Mouse (Mus musculus) embryonic stem cell, embryonic (primary cell): ENCODE results near the gene C77080.

Experiments
- CTCF ChIA-PET, 4 experiments: fragments of 300-600 bp in 2 of 4; fragments of 350-600 bp in 2 of 4; sonication (Branson Sonifier 250); formaldehyde crosslinking; loops; one replicate each; lab custom pipeline; 2022; ENCODE audit warnings: inconsistent platforms in 2 of 4; lab: Charles Lee
- POLR2A ChIA-PET, 4 experiments: fragments of 300-600 bp in 2 of 4; fragments of 350-600 bp in 2 of 4; sonication (Branson Sonifier 250); formaldehyde crosslinking; loops; one replicate each; lab custom pipeline; 2022; ENCODE audit warnings: antibody characterized with exemption in 4 of 4, inconsistent platforms in 1 of 4; lab: Charles Lee

C77080 gene

DNA sequence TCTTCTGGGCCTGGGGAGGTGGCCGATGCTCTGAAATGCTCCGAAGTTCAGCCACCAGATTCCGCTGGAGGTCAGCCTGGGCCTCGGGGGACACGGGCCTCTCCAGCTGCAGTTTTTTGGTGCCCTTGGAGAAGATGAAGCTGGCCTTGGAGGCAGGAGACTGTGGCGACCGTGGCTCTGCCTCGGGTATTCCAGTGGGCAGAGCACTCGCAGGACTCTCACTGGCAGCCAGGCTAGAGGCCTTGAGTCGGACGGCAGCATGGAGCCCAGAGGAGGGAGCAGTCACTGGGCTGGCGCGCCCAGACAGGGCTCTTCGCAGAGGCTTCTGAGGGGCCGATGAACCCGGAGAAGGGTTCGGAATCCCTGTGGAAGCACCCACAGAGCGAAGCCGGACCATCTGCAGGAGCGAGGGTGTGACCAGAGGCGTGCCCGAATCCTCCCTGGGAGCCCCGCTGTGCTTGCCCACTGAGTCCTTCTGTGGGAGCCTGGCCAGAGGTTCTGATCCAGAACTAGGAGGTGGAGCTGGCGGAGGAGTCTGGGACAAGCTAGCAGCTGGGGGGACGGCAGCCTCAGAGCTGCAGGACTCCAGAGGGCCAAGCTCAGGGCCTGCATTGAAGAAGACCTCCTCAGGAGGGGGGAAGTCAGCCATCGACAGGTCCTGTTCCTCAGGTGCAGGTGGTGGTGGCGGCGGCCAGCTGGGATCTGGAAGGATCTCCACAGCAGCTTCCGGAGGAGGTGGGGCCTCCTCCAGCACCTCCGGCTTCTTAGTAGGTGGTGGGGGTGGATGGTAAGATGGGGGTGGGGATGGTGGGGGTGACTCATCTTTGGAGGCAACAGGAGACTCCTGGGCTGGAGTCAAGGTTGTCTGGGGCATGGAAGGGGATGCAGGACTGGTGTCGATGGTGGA is 38.9 kb downstream of the C77080 start:
- ChIA-PET POLR2A (interaction anchor here (0.5 to 59.8 kb wide), 36 partner anchors 1 to 1916 kb away, joined by 3 to 2422 read pairs (median 4); partner anchors contain the start of genes C77080 (in 2 of the 4), Bsdc1 (in 1 of the 4), S100pbp (in 1 of the 4) and Yars (in 1 of the 4)), CTCF (interaction anchor here (0.6 to 3.0 kb wide), 19 partner anchors 9 to 172 kb away, joined by 3 to 26 read pairs (median 4); partner anchors contain the start of gene C77080 (in 1 of the 4))

DNA sequence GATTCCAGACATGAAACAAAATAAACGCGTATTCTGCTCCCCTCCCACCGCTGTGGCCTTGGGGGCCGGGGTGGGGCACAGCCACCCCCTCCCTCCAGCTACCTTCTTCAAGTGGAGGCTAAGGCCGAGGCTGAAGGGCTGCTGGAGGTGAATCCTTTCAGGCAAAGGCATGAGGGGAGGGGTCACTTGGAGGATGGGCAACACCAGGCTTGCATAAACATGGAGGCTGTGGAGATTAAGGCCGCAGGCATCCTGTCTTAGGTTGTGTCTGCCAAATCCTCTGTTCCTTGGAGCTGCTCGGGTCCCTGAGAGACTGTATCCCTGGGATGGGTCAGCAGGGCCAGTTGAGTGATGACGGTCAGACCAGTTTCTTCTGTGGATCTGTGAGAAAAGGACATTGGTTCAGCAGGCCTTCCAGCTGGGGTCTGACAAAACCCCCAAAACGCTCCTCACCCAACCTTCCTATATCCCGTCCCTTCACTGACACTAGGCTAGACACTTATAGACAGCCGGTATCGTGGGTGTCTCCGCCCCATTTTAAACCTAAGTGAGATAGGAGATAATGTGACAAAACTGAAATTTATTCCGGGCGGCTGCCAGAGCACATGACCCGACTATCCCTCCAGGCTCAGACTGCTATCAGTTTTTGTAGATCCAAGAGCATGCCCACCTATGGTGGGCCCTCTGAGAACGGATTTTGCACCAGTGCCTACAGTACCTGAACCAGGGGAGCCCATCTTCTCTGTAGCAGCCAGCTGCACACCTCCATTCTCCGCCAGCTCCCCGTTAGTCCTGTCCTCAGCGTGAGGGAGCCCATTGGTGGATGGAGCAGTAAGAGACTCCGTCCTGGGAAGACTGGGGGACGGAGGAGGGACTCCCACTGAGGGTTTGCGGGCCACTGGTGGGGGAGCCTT is 39.9 kb downstream of the C77080 start:
- ChIA-PET CTCF (interaction anchor here in 3 of 4 experiments (0.5 to 3.5 kb wide), 6 partner anchors 10 to 58 kb away, joined by 3 to 26 read pairs (median 7); no protein-coding TSS in a partner anchor), POLR2A (interaction anchor here (0.7 to 59.8 kb wide), 22 partner anchors 0 to 387 kb away, joined by 3 to 2422 read pairs (median 6); partner anchors contain the start of genes C77080 (in 2 of the 4), Bsdc1 (in 1 of the 4), S100pbp (in 1 of the 4) and Yars (in 1 of the 4))

DNA sequence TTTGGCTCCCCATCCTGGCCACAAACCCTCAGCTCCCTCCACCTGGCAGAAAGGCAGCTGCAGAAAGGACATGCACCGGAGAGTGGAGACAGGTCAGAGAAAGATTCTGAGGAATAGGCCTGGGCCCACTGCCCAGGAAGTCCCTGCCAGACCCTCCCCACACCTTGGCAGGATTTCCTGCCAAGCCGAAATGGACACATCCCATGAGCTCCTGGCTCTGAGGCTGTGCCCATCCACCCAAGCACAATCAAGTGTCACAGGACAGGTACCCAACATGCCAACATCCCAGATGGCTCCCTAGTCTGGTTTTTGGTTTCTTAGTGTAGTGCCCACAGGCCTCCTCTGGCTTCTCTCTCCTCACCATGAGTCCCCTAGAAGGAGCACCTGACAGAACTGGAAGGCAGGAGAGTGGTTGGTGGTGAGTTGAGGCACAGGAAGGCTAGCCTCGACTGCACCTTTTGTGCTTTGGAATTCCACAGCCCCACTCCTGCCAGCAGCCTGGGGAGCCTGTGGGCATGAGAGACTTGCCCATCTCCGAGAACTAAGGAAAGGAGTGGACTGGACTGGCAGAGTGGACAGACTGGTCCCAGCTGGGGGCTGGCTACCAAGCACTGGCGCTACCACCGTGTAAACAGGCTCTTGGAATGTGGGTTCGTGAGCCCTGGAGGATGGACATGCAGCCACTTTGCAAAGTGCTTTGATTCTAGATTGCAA is 40.7 kb downstream of the C77080 start:
- POLR2A ChIA-PET = interaction anchor here (0.7 to 59.8 kb wide), 34 partner anchors 1 to 388 kb away, joined by 3 to 2422 read pairs (median 6); partner anchors contain the start of genes C77080 (in 2 of the 4), S100pbp (in 2 of the 4), Yars (in 2 of the 4) and Rnf19b (in 1 of the 4)
- CTCF ChIA-PET = interaction anchor here in 3 of 4 experiments (0.6 to 4.6 kb wide), 7 partner anchors 10 to 527 kb away, joined by 3 to 35 read pairs (median 4); no protein-coding TSS in a partner anchor

DNA sequence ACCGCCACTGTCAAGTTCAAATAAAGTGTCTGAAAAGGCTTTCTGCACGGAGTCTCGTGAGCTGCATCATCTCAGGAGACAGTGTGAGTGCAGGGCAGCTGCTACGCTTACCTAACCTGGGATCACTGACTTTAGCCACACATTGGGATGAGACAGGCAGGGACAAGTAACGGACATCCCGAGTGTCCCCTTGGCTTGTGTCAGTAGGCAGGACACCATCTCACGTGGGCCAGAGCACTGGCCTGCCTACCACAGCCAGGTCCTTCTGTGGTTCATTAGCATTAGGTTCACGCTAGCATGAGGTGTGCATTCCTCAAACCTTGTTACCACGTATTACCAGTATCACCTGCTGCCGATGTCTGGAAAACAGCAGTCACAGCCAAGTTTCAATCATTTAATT is 42.0 kb downstream of the C77080 start:
- CTCF ChIA-PET = interaction anchor here in 2 of 4 experiments (1.3 to 4.6 kb wide), 6 partner anchors 12 to 57 kb away, joined by 3 to 35 read pairs (median 6); partner anchors contain the start of gene C77080 (in 1 of the 2)
- POLR2A ChIA-PET = interaction anchor here (0.5 to 59.8 kb wide), 41 partner anchors 2 to 390 kb away, joined by 3 to 2422 read pairs (median 6); partner anchors contain the start of genes C77080 (in 2 of the 4), S100pbp (in 2 of the 4), Yars (in 2 of the 4) and Rnf19b (in 1 of the 4)

DNA sequence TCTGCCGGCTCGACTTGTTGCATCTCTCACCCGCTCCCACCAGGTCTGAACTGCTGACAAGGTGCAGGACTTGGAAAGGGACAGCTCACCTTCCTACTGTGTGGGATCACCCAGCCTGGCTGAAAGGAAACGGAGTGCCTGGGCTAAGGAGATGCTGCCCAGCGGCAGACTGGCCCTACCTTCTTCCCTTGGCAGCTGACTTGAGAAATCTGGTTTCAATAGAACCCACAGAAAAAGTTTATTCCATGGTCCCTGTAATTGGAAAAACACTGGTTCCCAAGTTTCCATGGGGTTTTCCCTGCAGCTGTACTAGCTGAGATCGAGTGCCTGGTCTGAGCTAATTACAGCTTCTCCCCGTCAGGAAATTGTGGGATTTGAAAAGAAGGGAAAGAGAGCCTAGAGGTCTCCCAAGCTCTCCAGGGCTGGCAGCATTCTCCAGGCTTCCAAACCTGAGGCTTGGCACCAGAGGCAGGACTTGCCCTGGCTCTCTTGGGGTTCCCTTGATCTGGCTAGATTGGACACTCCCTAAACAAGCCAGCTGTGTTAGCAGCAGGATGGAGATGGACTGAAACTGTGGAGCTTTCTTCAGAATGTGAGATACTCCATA is 42.5 kb downstream of the C77080 start:
- CTCF ChIA-PET = interaction anchor here (0.5 to 4.6 kb wide), 8 partner anchors 13 to 58 kb away, joined by 3 to 35 read pairs (median 4); partner anchors contain the start of gene C77080 (in 1 of the 4)
- POLR2A ChIA-PET = interaction anchor here (0.5 to 59.8 kb wide), 31 partner anchors 2 to 240 kb away, joined by 3 to 2422 read pairs (median 6); partner anchors contain the start of genes C77080 (in 2 of the 4), Rnf19b (in 1 of the 4), S100pbp (in 1 of the 4) and Sync (in 1 of the 4)

DNA sequence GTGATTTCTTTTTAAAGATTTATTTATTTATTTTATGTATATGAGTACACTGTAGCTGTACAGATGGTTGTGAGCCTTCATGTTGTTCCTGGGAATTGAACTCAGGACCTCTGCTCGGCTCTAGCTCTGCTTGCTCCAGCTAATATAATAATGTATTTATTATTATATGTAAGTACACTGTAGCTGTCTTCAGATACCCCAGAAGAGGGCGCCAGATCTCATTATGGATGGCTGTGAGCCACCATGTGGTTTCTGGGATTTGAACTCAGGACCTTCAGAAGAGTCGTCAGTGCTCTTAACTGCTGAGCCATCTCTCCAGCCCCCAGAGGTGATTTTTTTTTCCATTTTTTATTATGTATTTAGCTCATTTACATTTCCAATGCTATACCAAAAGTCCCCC is 48.7 kb downstream of the C77080 start:
- CTCF ChIA-PET = interaction anchor here (0.6 to 5.5 kb wide), 13 partner anchors 11 to 351 kb away, joined by 3 to 45 read pairs (median 4); no protein-coding TSS in a partner anchor
- POLR2A ChIA-PET = interaction anchor here in 3 of 4 experiments (0.7 to 59.8 kb wide), 6 partner anchors 9 to 63 kb away, joined by 3 to 2422 read pairs (median 32); partner anchors contain the start of gene C77080 (in 2 of the 3)

DNA sequence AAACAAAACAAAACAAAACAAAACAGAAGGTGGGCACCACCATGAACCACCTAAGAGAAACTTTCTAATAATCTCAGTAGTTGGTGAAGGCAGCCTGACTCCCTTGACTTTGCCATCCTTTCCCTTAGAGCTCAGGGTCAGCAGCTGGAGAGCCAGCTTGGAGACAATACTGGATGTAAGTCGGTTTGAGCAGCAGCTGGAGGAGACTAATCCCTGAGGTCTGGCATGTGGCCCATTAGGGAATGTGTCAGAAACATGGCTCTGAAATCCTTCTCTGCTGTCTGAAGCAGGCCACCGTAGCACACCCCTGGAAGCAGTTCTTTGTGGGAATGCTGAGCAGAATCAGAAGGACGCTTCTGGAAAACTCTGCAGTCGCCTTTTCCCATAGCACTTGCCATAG is 49.7 kb downstream of the C77080 start:
- POLR2A ChIA-PET = interaction anchor here in 3 of 4 experiments (0.7 to 59.8 kb wide), 9 partner anchors 8 to 244 kb away, joined by 5 to 2422 read pairs (median 7); partner anchors contain the start of genes C77080 (in 2 of the 3), S100pbp (in 1 of the 3) and Yars (in 1 of the 3)
- CTCF ChIA-PET = interaction anchor here in 2 of 4 experiments (0.8 to 5.5 kb wide), 4 partner anchors 15 to 352 kb away, joined by 3 to 45 read pairs (median 14); no protein-coding TSS in a partner anchor

DNA sequence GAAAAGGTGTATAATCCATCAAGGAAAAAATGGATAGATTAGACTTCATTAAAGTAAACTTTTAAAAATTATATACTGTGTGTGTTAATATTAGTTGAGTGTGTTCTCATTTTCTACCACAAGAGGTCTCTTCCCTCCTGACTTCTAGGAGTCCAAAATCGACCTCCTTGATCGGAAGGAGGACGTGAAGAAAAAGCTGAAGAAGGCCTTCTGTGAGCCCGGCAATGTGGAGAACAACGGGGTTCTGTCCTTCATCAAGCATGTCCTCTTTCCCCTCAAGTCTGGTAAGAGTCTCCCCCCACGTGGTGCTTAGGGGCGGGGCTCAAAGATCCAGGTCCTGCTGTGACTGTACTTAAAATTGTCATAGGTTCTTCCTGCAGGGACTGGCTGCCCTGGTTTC is 51.7 kb downstream of the C77080 start:
- ChIA-PET POLR2A (interaction anchor here (0.6 to 59.8 kb wide), 17 partner anchors 9 to 243 kb away, joined by 3 to 2422 read pairs (median 5); partner anchors contain the start of genes C77080 (in 2 of the 4), S100pbp (in 2 of the 4) and Yars (in 2 of the 4)), CTCF (interaction anchor here (0.6 to 5.5 kb wide), 12 partner anchors 13 to 131 kb away, joined by 3 to 45 read pairs (median 5); partner anchors contain the start of genes S100pbp (in 1 of the 4) and Yars (in 1 of the 4))

DNA sequence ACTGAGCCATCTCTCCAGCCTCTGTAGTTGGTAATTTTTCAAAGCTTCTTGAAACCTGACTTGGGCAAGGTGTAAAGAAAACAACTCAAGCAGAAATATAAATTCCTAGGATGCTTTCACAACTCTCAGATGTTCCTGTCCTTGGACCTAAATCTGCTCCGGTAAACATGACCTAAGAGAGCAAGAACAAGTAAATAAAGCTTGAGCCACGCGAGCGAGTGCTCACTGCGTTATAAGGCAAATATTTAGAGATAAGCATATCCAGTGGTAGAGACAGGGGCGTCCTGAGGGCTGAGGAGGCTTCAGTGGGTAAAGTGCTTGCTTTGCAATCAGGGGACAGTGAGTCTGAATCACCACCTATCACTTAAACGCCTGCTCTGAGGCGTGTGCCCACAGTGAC is 54.4 kb downstream of the C77080 start:
- POLR2A ChIA-PET = interaction anchor here in 3 of 4 experiments (1.0 to 59.8 kb wide), 11 partner anchors 8 to 46 kb away, joined by 3 to 2422 read pairs (median 11); partner anchors contain the start of genes C77080 (in 2 of the 3), S100pbp (in 2 of the 3) and Yars (in 2 of the 3)
- CTCF ChIA-PET = interaction anchor here in 2 of 4 experiments (1.0 to 1.4 kb wide), 5 partner anchors 8 to 70 kb away, joined by 3 read pairs; no protein-coding TSS in a partner anchor

DNA sequence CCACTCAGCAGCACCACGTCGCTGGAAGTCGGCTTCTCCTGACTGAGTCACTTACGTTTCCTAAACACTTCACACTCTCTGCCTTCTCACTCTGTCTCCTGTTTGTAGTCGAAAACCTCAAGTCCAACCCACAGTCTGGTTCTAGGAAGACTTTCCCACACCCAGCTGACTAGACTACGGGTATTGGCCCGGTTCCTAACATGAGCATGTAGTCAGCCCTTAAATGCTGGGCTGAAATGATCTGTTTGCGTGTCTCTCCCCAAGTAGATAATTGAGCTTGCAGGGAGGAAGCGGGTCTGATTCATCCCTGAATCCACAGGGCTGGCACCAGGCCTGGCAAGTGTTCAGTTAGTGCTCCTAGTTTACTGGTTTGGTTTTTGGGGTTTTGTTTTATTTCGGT is 56.5 kb downstream of the C77080 start:
- ChIA-PET POLR2A (interaction anchor here in 3 of 4 experiments (1.0 to 59.8 kb wide), 9 partner anchors 8 to 48 kb away, joined by 3 to 2422 read pairs (median 11); partner anchors contain the start of genes C77080 (in 2 of the 3), S100pbp (in 2 of the 3) and Yars (in 2 of the 3)), CTCF (interaction anchor here in 1 of 4 experiments (0.6 kb wide), 1 partner anchor 327 kb away, joined by 3 read pairs; no protein-coding TSS in a partner anchor)

DNA sequence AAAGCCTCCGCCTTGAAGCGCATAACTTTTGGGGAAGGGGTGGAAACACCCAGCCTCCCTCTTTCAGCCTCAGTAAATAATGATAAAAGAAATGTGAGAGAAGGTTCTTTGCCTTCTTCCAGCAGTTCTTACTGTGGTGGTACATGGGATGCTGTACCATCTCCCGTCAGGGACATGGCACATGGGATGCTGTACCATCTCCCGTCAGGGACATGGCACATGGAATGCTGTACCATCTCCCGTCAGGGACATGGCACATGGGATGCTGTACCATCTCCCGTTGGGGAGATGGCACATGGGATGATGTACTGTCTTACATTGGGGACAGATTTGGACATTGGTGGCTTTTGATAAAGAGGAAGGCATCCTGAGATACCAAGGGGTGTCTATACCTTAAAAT is 63.7 kb downstream of the C77080 start:
- ChIA-PET CTCF (interaction anchor here in 1 of 4 experiments (0.6 kb wide), 1 partner anchor 121 kb away, joined by 3 read pairs; no protein-coding TSS in a partner anchor), POLR2A (interaction anchor here (0.6 to 2.3 kb wide), 8 partner anchors 8 to 1052 kb away, joined by 3 to 11 read pairs (median 3); no protein-coding TSS in a partner anchor)

DNA sequence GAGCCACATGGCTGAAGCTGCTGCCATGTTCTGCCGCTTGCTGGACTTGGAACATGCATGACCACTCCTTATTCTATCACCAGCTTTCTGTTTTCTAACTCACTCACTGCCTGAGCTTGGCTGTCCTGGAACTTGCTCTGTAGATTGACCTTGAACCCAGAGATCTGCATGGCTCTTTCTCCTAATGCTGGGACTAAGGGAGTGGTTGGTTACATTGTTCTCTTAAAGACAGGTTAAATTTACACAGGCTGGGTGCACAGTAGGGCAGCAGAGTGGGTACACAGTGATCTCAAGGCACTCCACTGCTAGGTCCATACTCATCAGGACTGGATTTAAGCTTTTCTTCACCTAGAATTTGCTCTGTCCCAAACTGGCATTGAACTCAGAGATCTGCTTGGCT is 66.9 kb downstream of the C77080 start:
- CTCF ChIA-PET = interaction anchor here in 1 of 4 experiments (0.7 kb wide), 1 partner anchor 8 kb away, joined by 3 read pairs; no protein-coding TSS in a partner anchor
- POLR2A ChIA-PET = interaction anchor here in 2 of 4 experiments (0.6 to 3.0 kb wide), 23 partner anchors 8 to 447 kb away, joined by 3 to 13 read pairs (median 5); partner anchors contain the start of genes Bsdc1 (in 1 of the 2), Rnf19b (in 1 of the 2) and Txlna (in 1 of the 2)

DNA sequence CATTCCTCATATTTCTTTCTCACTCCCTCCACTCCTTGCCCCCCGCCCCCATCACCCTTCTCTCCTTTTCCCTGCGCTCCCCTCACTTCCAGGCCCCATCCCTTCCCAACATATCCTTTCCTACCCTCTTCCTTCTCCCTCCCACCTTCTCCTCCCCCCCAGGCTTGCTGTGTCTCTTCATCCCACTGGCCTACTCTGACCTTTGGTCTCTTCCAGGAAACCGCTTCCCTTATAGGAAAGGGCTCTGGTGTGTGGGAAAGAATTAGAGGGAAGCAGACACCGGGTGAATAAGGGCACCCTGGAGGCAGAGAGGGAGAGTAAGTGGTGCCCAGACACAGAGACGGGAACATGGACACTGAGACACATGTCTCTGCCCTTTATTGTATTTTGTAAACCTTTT is 69.5 kb downstream of the C77080 start:
- CTCF ChIA-PET = no interaction called here
- POLR2A ChIA-PET = interaction anchor here in 3 of 4 experiments (0.7 to 3.2 kb wide), 10 partner anchors 10 to 354 kb away, joined by 3 to 30 read pairs (median 14); no protein-coding TSS in a partner anchor

DNA sequence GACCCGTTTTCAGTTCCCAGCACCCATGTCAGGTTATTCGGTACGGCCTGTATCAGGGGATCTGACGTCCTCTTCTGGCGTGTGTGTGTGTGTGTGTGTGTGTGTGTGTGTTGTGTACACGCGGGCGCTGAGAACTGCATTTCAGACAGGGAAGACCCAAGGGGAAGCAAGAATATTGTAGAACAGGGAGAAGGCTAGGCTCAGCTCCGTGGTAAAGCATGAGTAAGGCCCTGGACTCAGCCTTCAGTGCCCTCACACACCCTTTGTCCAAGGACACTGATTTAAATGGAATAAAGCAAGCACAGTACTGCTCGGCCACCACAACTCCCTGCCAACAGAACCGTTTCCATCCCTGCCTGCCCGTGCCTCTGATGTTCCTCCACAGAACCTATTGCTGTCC is 70.7 kb downstream of the C77080 start:
- POLR2A ChIA-PET = interaction anchor here in 3 of 4 experiments (0.6 to 3.2 kb wide), 62 partner anchors 8 to 410 kb away, joined by 3 to 38 read pairs (median 6); partner anchors contain the start of genes C77080 (in 3 of the 3), Bsdc1 (in 1 of the 3), Fndc5 (in 1 of the 3) and Marcksl1 (in 1 of the 3)
- CTCF ChIA-PET = interaction anchor here in 2 of 4 experiments (0.6 kb wide), 2 partner anchors 8 to 305 kb away, joined by 3 to 5 read pairs; no protein-coding TSS in a partner anchor
